In the genomic region with DNA sequence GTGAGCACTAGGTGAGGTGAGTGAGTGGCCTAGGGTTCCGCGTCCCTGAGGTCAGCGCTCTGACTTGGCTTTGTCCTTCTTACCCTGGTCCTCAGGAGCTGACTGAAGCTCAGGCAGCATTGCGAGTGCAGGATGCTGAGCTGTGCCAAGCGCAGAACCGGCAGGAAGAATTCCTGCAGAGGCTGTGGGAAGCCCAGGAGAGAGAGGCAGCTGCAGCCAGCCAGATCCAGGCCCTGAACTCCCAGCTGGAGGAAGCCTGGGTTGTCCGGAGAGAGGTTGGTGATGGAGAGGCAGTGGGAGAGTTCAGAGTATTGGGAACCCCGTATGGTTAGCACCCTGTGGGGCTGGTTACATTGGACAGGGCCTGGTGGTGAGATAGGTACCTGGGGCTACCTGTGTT, we compare ENCODE assay signal across 22 mouse cellular contexts. TPM values are rescaled to one million over a fixed set of nuclear protein-coding genes. Genes with fewer than 3 reads are reported as not detected.
DNase-seq lines count a peak whose midpoint lies in the region; ATAC-seq and TF ChIP-seq lines count a peak whose summit lies in the region.
"Had no signal": no experiment of that assay in that cellular context is flagged by ENCODE, and none has a peak within 500 bp of the region (broad histone marks: within the 10 kb centered on the region; RNA-seq: fewer than 3 reads in every experiment).

No protein-coding gene starts in this region.

- DNase-seq in cerebellum, adult 11-12 months = peak; percentile 58
- no peak for DNase-seq in cerebellum, adult 18-20 months
- peak; percentile 39 for DNase-seq in cerebellum, adult 9-10 months
- no peak for DNase-seq in cerebellum, postnatal 4 days (ENCODE audit: low spot score in 2 of 2)
- DNase-seq in embryonic facial prominence, embryonic 10.5 days (ENCODE audit: low spot score) = no peak
- DNase-seq in lung, postnatal 0 days (ENCODE audit: low spot score) = no peak
- DNase-seq in lung, postnatal 25 days (ENCODE audit: low spot score) = no peak
- DNase-seq: adrenal gland, adult 8-10 months; adrenal gland, postnatal 14 days; adrenal gland, postnatal 36 days; B cell, adult 2 months; cerebellum, postnatal 14 days; cerebellum, postnatal 36 days; forebrain, postnatal 0 days had no signal

- TF ChIP-seq EP300 in lung, postnatal 0 days (IDR thresholded peaks at IDR 0.05) = no peak

- H3K36me3 ChIP-seq in embryonic facial prominence, embryonic 12.5 days = peaks cover 77% of the 10 kb centered on the region
- H3K36me3 ChIP-seq in embryonic facial prominence, embryonic 10.5 days (replicated peaks) = peaks cover 80% of the 10 kb centered on the region
- peaks cover 42% of the 10 kb centered on the region for H3K36me3 ChIP-seq in lung, postnatal 0 days (ENCODE audit: insufficient read depth, low read length)
- H3K36me3 ChIP-seq: forebrain, embryonic 15.5 days had no signal

- H3K9me3 ChIP-seq in embryonic facial prominence, embryonic 12.5 days = no peaks in the 10 kb centered on the region
- H3K9me3 ChIP-seq in embryonic facial prominence, embryonic 10.5 days = no peaks in the 10 kb centered on the region
- H3K9me3 ChIP-seq in lung, postnatal 0 days (ENCODE audit: low read length) = no peaks in the 10 kb centered on the region
- H3K9me3 ChIP-seq: forebrain, embryonic 13.5 days; forebrain, embryonic 15.5 days; G1E had no signal

- H3K4me3 ChIP-seq in embryonic facial prominence, embryonic 12.5 days = no peak overlapping the region
- no peak overlapping the region for H3K4me3 ChIP-seq in embryonic facial prominence, embryonic 10.5 days
- no peak overlapping the region for H3K4me3 ChIP-seq in lung, postnatal 0 days (ENCODE audit: low read depth, low read length)
- H3K4me3 ChIP-seq: forebrain, embryonic 13.5 days; forebrain, embryonic 15.5 days had no signal

- no peak for TF ChIP-seq CTCF in lung, postnatal 0 days (IDR thresholded peaks at IDR 0.05)

- H3K27ac ChIP-seq in embryonic facial prominence, embryonic 12.5 days = no peak overlapping the region
- no peak overlapping the region for H3K27ac ChIP-seq in embryonic facial prominence, embryonic 10.5 days (replicated peaks)
- peak overlapping the region; percentile 72 for H3K27ac ChIP-seq in lung, postnatal 0 days (ENCODE audit: low read length)
- H3K27ac ChIP-seq: forebrain, embryonic 13.5 days; forebrain, embryonic 15.5 days had no signal

- no peak overlapping the region for H3K4me2 ChIP-seq in embryonic facial prominence, embryonic 12.5 days (replicated peaks)
- H3K4me2 ChIP-seq in lung, postnatal 0 days (replicated peaks; ENCODE audit: low read depth, low read length) = no peak overlapping the region
- H3K4me2 ChIP-seq: forebrain, embryonic 13.5 days; forebrain, embryonic 15.5 days had no signal

- no peaks in the 10 kb centered on the region for H3K4me1 ChIP-seq in embryonic facial prominence, embryonic 12.5 days
- peaks cover 3% of the 10 kb centered on the region for H3K4me1 ChIP-seq in embryonic facial prominence, embryonic 10.5 days
- peaks cover 1% of the 10 kb centered on the region; the same call in 1 of the 2 replicates for H3K4me1 ChIP-seq in lung, postnatal 0 days (ENCODE audit: insufficient read depth, low read depth, low read length)
- H3K4me1 ChIP-seq: forebrain, embryonic 13.5 days; forebrain, embryonic 15.5 days had no signal

- no peak for ATAC-seq in embryonic facial prominence, embryonic 12.5 days (ENCODE audit: insufficient number of reproducible peaks, insufficient read depth, low FRiP score, low TSS enrichment)
- ATAC-seq in lung, postnatal 0 days = no peak
- ATAC-seq: activated CD4-positive, CD25-positive, alpha-beta regulatory T cell, adult 4 months; CD4-positive, CD25-positive, alpha-beta regulatory T cell, adult 4 months; forebrain, embryonic 13.5 days; forebrain, embryonic 15.5 days; forebrain, postnatal 0 days; Patski had no signal

- H3K27me3 ChIP-seq in embryonic facial prominence, embryonic 12.5 days = no peaks in the 10 kb centered on the region
- H3K27me3 ChIP-seq in embryonic facial prominence, embryonic 10.5 days (replicated peaks; ENCODE audit: low read depth, poor library complexity, severe bottlenecking) = no peaks in the 10 kb centered on the region
- H3K27me3 ChIP-seq in lung, postnatal 0 days (replicated peaks; ENCODE audit: insufficient read depth, low read length) = no peaks in the 10 kb centered on the region
- H3K27me3 ChIP-seq: CH12.LX; forebrain, embryonic 13.5 days; forebrain, embryonic 15.5 days; Patski had no signal

- 90% methylated on average over 8 of the region's 8 CpGs for WGBS in embryonic facial prominence, embryonic 12.5 days
- 92% methylated on average over 8 of the region's 8 CpGs for WGBS in embryonic facial prominence, embryonic 10.5 days
- WGBS in lung, postnatal 0 days = 81% methylated on average over 8 of the region's 8 CpGs

- H3K9ac ChIP-seq in embryonic facial prominence, embryonic 12.5 days = peak overlapping the region; percentile 4; the same call in 1 of the 2 replicates
- no peak overlapping the region for H3K9ac ChIP-seq in lung, postnatal 0 days (replicated peaks; ENCODE audit: low read depth)
- H3K9ac ChIP-seq: forebrain, embryonic 13.5 days; forebrain, embryonic 15.5 days; forebrain, postnatal 0 days had no signal

RNA-seq across cellular contexts. Expression of a gene that starts 7.5 kb away (rescaled TPM):
- 0.65 and 0.95 TPM in 2 replicates for polyA plus RNA-seq in embryonic facial prominence, embryonic 12.5 days (2016; fragmentation: Nextera tagmentation; extraction: Ambion mirVana)
- polyA plus RNA-seq in embryonic facial prominence, embryonic 10.5 days (2016; fragmentation: Nextera tagmentation; extraction: Ambion mirVana) = 0.12 and 0.39 TPM in 2 replicates
- polyA plus RNA-seq in lung, postnatal 0 days (2015; fragmentation: Nextera tagmentation; extraction: Ambion mirVana) = 2.8 and 3.2 TPM in 2 replicates

RNA-seq across cellular contexts. Expression of a gene that starts 21.0 kb away (rescaled TPM):
- 107 and 111 TPM in 2 replicates for polyA plus RNA-seq in embryonic facial prominence, embryonic 12.5 days (2016; fragmentation: Nextera tagmentation; extraction: Ambion mirVana)
- polyA plus RNA-seq in embryonic facial prominence, embryonic 10.5 days (2016; fragmentation: Nextera tagmentation; extraction: Ambion mirVana) = 122 and 130 TPM in 2 replicates
- polyA plus RNA-seq in lung, postnatal 0 days (2015; fragmentation: Nextera tagmentation; extraction: Ambion mirVana) = 42.1 and 42.7 TPM in 2 replicates

RNA-seq across cellular contexts. Expression of a gene that starts 27.1 kb away (rescaled TPM):
- polyA plus RNA-seq in embryonic facial prominence, embryonic 12.5 days (2016; fragmentation: Nextera tagmentation; extraction: Ambion mirVana) = 15.6 and 16.8 TPM in 2 replicates
- polyA plus RNA-seq in embryonic facial prominence, embryonic 10.5 days (2016; fragmentation: Nextera tagmentation; extraction: Ambion mirVana) = 11.0 and 14.0 TPM in 2 replicates
- 22.5 and 25.0 TPM in 2 replicates for polyA plus RNA-seq in lung, postnatal 0 days (2015; fragmentation: Nextera tagmentation; extraction: Ambion mirVana)

RNA-seq across cellular contexts. Expression of a gene that starts 37.3 kb away (rescaled TPM):
- polyA plus RNA-seq in embryonic facial prominence, embryonic 12.5 days (2016; fragmentation: Nextera tagmentation; extraction: Ambion mirVana) = 76.6 and 77.6 TPM in 2 replicates
- 81.8 and 83.5 TPM in 2 replicates for polyA plus RNA-seq in embryonic facial prominence, embryonic 10.5 days (2016; fragmentation: Nextera tagmentation; extraction: Ambion mirVana)
- polyA plus RNA-seq in lung, postnatal 0 days (2015; fragmentation: Nextera tagmentation; extraction: Ambion mirVana) = 115 and 119 TPM in 2 replicates

RNA-seq across cellular contexts. Expression of a gene that starts 49.7 kb away (rescaled TPM):
- 158 and 159 TPM in 2 replicates for polyA plus RNA-seq in embryonic facial prominence, embryonic 12.5 days (2016; fragmentation: Nextera tagmentation; extraction: Ambion mirVana)
- 185 and 205 TPM in 2 replicates for polyA plus RNA-seq in embryonic facial prominence, embryonic 10.5 days (2016; fragmentation: Nextera tagmentation; extraction: Ambion mirVana)
- 48.1 and 49.5 TPM in 2 replicates for polyA plus RNA-seq in lung, postnatal 0 days (2015; fragmentation: Nextera tagmentation; extraction: Ambion mirVana)

Comparison
In these comparisons a context has a peak if more than half of its experiments do, and no peak if none do; other contexts are left out.
1. DNase-seq: peak in cerebellum, adult 11-12 months (single experiment) and cerebellum, adult 9-10 months (single experiment); none in cerebellum, adult 18-20 months (0 of 2), cerebellum, postnatal 4 days (0 of 2), embryonic facial prominence, embryonic 10.5 days (single experiment), lung, postnatal 0 days (single experiment) and lung, postnatal 25 days (single experiment).